Mouse (Mus musculus) cerebral cortex, adult 2 months (tissue): ENCODE measurements around the gene BC030500.

Source experiments
- WGBS: fragments of 180-500 bp; shearing (Covaris S2); methylation state at CpG from one replicate; pipeline ENCODE4 v1.1.7; 2018; 5-methylcytosine and 5-hydroxymethylcytosine counted together

Gene BC030500

DNA sequence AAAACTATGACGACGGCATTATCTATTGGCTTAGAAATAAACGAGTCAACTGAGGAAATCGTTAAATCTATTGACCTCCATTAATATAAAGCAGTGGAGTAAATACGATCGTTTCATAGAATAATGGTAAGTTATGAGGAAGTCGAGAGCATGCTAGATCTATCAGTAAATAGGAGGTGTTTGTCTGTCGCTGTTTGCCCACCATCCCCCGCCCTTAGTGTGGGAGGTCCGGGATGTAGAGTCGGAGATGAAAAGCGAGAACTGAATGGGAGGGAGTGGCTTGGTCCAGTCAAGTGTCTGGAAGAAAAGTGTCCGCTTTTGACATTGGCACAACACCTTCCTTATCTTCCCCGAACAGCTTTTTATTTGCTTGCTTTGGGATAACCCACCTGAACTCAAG is at the start of gene BC030500:
BC030500 (plus strand) TSS at position 79 of the 400 bp plus-strand sequence.
- WGBS = 8% methylated on average over 14 of the region's 14 CpGs

DNA sequence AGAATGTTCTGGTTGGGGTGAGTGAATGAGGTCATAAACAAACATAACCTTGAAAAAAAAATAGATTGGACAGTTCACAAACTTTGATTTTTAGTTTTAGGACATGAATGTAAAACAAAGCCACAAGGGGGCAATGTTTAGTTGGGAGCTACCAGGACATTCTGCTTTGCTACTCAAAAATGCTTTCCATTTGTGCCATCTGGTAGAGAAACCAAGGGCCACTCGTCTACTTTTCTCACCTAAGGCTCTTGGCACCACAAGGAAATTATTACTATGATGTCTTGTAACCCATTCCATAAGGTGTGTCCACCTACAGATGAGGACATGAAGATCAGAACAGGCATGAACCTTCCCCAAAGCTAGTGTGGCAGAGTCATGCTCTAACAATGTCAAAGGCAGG is 25.1 kb upstream of the BC030500 start:
- WGBS = 7% methylated on average over 1 of the region's 1 CpGs

DNA sequence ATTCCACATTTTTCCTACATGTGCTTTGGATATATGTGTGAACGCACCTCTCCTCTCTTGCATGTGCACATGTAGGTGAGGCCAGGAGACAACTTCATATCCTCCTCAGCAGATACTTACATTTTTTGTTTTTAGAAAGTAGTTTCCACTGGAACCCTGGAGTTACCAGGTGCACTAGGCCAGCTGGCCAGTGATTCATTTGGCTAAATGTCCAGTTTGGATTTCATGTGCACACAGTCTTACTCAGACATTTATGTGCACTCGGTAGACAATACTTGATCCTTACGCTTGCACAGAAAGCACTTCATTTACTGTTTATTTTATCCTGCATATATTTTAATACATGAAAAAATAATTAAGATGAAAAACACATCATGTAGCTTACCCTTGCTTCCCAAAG is 21.0 kb upstream of the BC030500 start:
- WGBS = 82% methylated on average over 3 of the region's 3 CpGs

DNA sequence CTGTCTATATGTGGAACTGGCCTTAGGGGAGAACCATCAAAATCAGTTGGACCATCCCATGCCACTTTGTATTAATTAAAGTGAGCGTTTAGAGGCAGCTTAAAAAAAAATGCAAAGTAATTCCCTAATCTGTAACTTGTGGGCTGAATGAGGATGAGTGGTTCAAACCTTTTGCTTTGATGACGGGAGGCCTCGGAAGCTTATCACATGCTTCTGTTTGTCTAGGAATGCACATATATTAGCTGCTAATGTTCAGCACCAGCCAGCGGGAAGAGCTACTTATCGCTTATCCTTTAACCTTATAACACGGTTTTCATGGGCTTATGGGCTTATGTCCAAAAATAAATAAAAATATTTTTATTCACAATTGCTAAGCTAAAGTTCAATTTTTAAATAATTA is 15.6 kb upstream of the BC030500 start:
- WGBS = 78% methylated on average over 6 of the region's 6 CpGs

DNA sequence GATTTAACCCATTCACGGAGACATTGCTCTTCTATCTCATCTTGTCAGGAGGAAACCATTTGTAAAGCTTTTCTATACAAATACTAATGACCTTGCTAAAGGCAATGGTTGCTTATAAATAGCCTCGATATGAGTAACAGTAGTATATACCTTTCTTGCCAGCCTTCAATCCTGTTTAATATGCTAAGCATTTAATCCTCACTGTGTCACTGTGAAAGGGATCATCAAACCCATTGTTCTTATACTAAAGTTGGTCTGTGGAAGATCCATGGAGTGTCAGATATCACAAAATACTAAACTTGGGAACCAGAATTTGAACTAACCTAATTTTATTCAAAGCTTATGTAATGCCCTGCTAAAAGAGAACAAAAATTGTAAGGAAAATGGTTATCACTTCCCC is 7.1 kb upstream of the BC030500 start:
- WGBS = 43% methylated on average over 2 of the region's 2 CpGs

DNA sequence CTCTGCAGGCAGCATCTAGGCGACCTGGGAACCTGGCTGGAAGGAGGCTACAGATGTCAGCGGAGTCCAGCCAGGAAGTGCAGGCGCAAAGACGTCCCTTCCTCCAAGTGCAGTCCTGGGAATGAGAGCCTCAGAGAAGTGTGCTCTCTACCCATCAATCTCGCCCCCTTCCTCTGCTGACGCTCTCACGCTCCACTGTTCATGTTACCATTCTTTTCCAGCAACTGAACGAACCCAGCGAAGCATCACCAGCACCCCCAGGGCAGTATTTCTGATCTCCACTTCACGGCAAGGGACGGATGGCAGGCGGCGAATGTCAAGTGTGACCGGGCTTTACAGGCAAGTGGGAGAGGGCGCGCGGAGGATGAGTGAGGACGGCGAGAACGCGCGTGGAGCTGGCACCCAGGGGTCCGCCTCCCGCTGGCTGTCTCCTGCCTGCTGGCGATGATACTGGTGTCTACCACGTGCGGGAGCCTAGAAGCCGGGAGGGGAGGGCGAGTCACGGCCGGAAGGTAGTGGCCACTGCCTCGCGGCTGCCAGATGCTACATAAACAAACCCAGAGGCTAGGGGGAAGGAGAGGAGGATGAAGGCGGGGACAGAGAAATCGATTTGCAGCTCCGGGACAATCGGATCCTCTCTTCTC is 763 bp downstream of the BC030500 start, which contains the start of gene Galntl6:
Galntl6 (minus strand) TSS at position 445 of the 644 bp plus-strand sequence.
- under 1% methylated on average over 37 of the region's 37 CpGs for WGBS

DNA sequence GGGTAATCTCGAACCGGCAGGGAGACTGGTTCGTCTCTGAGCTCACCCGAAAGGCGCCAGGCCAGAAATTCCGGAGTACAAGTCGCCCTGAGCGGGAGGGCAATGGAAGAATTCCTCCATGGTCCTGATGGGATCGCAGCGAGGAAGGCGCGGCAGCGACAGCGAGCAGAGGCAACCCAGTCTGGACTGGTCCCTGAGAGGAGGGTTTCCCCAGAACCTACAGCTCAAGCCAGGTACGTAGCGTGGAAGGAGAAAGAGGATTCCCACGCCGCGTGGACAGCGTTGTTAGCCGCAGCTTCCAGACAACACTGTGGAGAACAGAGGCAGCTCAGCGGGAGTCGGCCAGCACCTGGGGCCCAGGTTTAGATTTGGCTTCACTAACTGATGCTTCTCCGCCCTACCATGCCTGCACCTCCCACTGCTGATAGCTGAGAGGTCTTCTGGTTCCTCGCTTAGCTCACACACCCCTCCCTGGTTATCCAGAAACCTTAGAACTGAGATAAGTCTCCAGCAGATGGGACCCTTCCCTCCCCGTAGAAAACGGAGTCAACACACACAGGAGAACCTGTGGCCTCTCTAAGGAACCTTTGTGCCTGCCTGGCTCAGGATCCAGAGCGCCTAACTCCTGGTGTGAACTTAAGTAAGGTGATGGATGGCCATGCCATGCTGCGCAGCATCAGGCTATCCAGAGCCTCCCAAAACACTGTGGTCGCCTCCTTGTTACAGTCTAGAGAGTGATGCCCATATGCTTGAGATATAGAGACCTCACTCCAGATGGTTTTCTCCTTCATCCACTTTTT is 1.5 kb downstream of the BC030500 start:
- 5% methylated on average over 30 of the region's 30 CpGs for WGBS

DNA sequence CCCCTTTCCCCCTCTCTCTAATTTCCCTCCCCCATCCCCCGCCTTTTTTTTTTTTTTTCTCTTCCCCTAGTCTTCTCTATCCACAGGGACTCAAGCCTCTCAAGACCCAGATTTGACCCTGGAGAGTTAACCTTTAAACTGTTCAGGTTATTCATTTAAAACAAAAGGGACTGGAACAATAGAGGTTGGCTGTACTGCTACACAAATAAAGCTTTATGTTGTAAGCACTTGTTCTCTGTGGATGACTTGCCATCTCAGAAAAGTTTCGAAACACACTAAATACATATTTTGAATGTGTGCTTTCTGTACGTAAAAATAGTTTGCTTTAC is 2.0 kb downstream of the BC030500 start:
- 64% methylated on average over 3 of the region's 3 CpGs for whole genome bisulfite sequencing

DNA sequence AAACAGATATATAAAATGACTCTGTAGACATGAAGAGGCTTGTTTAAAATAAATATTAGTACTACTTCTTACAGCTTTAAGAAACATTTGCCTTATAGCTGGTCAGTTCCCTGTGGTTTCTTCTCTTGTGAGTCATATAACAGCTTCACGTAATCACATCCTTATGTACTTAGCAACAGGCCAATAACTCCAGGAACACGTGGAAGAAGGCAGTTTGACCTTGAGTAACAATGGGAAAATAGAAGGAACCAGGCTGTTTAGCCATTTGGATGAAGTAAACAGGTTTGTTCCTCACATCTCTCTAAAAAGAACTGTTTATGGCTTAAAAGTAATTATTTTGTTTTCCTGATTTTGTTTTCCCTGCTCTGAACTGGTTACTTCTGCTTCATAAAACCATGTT is 3.6 kb downstream of the BC030500 start:
- WGBS = 52% methylated on average over 2 of the region's 2 CpGs

DNA sequence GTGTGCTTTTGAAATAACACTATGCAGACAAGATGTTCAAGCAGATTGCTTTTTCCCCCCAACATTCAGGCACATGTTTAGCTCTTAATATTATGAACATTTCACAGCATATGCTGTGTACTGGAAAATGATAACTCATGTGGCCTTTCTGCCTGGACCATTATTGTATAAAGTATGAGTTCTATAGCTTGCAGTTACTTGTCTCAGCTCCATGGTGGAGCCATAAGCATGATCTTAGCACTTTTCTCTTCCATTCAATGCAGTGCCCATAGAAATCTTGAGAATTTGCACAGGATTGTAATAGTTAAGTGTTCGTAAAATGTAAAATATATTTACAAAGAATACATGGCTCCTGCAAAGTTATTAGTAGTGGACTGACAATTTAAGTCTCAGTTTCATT is 19.5 kb downstream of the BC030500 start:
- WGBS = 38% methylated on average over 1 of the region's 1 CpGs

DNA sequence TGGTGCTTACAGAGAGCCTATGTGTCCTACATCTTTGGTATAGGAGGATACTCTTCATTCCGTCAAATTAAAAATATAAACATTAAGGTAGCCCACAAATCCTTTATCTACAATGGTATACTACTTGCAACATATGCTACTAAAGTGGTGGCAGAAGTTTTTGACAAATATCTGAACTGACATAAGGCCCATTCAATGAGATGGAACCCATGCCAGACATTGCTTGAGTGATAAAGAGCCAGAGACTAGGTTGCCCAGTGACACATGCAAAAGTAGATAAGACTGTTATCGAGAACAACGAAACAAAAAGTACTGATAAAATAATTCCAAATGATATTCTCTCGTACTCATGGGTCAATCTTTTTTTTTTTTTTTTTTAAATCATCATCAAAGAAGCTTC is 32.2 kb downstream of the BC030500 start:
- 91% methylated on average over 4 of the region's 4 CpGs for WGBS

DNA sequence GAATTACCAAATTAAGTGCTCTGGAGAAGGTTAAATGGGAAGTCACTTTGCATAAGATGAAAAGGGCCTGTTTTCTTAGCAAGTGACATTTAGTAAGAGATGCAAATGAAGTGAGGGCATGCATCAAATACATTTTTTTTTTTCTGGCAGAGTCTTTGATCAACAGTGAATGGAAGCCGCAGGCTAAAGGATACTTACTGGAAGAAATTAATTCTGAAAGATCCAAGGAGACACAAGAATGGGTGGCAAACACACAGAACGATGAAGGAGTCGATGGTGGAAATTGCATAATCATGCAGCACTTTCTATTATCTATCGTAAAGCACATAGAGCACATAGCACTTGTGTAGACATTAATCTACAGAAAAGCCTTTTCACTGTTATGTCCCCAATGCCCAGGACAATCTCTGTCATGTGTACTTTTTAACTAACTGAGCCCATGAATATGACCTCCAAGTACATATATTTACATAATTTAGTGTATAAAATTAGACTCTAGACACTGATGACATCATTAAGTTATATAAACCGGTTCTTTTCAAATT is 45.7 kb downstream of the BC030500 start:
- WGBS = 63% methylated on average over 5 of the region's 5 CpGs
